Mouse (Mus musculus) embryo, embryonic 11 days (tissue): ENCODE data around the gene Bcl9.
A peak's percentile ranks its signal among the peaks of the same experiment; 100 is the strongest.

Source experiments
- DNase-seq: peaks from one replicate; pipeline ENCODE4 v3.0.0-alpha.2; 2015

Gene Bcl9

DNA sequence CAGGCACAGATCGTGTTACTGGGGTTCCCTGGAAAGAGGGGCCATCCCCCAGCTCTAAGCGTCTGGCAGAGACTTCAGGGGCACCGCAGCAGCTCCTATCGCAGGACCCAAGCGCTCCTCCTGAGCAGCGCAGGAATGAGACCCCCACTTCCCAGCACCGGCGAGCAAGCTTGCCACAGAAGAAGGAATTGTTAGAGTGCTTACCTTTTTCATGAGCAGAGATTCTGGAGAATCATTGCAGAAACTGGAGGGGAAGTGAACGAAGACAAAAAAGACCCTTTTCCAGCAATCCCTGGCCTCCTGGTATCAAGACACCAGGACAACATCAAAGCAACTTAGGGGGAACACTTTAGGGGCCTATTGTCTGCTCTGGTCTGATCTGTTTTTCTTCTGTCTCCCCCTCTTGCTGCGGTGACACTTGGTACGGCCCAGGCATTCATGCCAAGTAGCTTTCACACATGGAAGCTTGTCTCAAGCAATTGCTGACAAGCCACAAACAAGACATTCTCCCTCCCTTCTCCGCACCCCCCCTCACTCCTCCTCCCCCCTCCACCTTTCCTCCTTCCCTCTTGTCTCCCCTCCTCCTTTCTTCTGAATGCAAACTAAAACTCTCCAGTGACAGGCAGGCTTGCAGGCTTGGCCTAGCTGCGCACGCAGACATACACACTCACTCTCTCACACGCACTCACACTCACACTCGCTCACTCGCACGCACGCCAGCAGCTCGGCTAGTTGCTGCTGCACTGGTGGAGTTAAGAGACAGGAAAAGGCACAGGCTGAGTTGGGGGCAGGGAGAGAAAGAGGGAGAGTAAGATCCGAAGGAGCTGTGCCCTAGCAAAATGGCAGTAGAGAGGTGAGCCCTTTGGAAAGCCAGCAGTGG, at the start of gene Bcl9:
Bcl9 (minus strand) TSS at position 365 of the 880 bp plus-strand sequence.
- DNase-seq: peak; percentile 90

GRCm38 (mm10) chr3:97339193-97339576, 41.5 kb upstream of the Bcl9 start:
- DNase-seq: no peak

DNA sequence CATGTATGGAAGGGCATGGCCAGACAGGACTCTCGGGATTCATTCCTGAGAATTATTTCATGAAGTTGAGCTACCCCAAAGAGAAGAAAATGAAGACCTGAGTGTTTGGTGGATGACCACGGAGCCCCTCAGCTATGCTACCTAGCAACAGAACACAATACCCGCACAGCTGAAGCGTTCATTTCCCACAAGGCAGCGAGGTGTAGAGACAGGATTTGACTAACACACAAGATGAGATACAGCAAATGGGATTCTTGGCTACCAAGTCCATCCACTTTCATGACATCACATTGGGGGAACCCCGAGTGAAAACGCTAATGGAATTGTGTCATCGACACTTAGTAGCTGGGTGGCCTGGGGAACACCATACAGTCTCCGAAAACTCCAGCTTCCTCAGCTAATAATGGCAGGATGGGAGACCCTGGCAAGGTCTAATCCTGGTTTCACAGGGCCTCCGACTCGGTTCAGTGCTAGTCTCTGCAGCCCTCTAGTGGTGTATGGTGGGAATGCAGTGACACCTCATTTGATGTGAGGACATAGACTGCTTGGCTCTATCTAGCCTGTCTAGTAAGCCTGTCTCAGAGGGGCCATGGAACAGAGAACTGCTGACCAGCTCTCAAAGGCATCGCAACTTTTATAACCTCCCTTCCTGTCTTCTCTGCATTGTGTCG, 40.9 kb upstream of the Bcl9 start:
- DNase-seq: peak; percentile 93

GRCm38 (mm10) chr3:97337306-97337705, 39.6 kb upstream of the Bcl9 start:
- peak; percentile 31 for DNase-seq

DNA sequence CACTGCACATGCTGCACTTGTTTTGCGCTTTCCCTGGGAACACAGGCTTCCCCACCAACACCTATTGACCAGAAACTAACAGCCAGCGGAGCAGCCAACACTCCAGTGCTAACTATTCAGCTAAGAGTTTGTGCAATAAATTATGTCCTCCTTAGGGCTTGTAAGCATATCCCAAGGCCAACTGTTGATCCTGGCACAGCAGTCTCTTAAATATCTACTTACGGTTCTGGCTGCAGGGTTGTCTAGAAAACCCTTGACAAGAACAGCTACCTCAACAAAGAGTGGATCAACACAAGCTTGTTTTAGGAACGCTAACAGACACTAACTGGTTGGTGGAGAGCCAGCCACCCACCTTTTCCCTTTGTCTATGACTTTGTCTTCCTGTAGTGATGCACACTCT, 38.6 kb upstream of the Bcl9 start:
- no peak for DNase-seq

GRCm38 (mm10) chr3:97334618-97335017, 36.9 kb upstream of the Bcl9 start:
- DNase-seq: peak; percentile 46

GRCm38 (mm10) chr3:97332172-97332571, 34.5 kb upstream of the Bcl9 start:
- peak; percentile 22 for DNase-seq

- DNase-seq: no peak
Measured at GRCm38 (mm10) chr3:97327809-97328208, 30.1 kb upstream of the Bcl9 start.

DNA sequence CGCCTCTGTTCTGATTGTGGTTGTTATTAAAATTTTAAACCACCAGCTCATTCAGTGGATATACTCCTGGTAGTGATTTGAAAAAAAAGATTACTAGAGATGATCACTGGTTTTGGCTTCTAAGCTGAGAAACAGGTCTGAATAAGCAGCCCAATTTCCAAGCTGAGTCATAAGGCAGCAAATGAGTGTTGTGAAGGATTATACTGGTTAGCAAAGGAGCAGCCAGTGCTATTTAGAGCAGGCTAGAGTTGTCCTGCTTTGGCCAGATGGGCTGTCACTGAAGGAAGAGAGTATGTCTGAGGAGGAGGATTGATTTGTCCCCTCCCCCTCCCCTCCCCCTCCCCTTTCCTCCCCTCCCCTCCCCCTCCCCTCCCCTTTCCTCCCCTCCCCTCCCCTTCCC, 29.6 kb upstream of the Bcl9 start:
- DNase-seq: no peak

- DNase-seq: peak; percentile 34
Measured at GRCm38 (mm10) chr3:97325621-97326345, 28.1 kb upstream of the Bcl9 start.

DNA sequence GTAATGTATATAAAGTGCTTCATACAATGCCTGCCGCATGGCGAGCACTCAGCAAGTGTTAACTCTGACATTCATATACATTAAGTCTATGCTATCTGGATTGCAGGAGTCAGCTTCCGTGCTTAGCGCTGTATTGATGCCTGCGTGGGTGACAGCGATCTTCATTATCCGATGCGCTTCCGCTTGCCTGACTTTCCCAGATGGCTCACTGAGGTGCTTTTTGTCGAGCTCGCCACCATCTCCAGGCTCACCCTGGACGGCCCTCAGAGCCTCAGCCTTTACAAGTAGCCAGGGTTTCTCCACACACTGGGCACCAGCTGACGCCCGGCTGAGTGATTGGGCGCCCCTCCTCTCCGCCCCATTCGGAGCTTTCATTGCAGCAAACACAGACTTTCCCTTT, 26.3 kb upstream of the Bcl9 start:
- DNase-seq: peak; percentile 51

- DNase-seq: no peak
Measured at GRCm38 (mm10) chr3:97317302-97317701, 19.6 kb upstream of the Bcl9 start.

DNA sequence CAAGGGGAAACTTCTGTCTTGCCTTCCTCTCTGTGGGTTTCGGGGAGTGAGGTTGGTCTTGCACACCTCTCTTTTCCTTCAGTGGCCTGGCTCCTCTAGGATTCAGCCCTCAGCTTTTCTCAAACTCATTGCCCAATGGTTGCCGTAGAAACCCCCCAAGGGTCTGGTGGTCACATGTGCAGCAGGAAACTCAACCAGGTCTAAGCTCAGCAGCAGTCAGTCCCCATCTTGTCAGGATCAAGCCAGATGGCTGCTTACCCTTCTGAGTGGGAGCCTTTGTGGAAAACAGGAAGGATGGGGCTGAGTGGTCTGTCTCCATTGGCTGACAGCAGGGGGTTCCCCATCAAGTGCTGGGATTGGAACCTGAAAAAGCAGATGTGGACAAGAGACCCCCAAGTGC, 15.7 kb upstream of the Bcl9 start:
- peak; percentile 46 for DNase-seq

DNA sequence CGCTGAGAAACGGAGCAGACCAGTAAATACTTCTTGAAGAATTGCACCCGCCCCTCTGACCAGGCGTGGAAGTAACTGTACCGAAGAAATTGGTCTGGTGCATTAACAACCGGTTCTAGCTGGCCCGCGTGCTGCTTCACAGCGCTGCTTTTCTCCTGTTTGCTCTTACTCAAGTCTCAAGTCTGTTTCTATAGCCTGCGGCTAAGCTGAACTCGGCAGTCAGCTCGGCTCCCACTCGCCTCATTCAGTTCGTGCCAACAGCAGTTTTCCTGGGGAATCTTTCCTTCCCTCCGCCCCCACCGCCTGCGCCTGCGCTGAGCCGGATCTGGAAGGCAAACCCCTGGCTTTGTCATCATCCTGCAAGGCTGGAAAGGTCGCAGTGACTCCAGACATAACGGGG, 14.3 kb upstream of the Bcl9 start:
- DNase-seq: peak; percentile 78

DNA sequence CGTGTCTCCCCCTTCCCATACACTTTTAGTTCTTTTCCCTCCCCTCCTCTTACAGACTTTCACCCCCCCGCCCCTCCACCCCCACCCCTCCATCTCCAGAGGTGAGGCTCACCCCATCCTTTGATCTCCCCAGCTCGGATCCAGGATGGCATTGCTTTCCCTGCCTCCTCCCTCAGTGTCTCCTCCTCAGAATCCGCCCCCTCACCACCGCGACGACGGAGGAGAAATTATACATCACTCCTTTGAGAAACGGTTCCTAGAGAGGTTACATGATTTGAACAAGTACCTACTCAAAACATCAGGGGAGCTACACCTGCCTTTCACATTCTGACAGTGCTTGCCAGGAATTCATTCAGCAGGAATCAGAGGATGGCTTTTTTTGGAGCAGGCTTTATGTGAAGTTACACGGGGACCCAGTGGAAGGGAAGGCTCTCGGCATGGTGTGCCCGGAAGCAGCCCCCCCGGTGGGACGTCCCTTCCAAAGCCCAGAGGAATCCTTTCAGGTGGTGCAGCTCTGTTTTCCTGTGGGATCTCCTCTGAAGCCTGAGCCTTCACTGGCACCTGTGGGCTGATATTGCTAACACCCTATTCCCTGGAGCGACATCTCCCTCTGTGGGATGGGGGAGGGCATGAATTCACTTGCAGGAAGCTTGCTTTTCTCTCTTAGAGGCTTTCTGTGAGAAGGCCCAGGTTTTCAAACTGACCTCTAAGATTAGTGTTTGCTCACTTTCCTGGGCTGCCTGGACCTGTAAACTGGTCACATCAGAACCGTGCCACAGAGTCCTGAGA, 12.2 kb upstream of the Bcl9 start:
- DNase-seq: no peak

- DNase-seq: no peak
Measured at GRCm38 (mm10) chr3:97308440-97308839, 10.7 kb upstream of the Bcl9 start.

GRCm38 (mm10) chr3:97305907-97306306, 8.2 kb upstream of the Bcl9 start:
- DNase-seq: no peak

DNA sequence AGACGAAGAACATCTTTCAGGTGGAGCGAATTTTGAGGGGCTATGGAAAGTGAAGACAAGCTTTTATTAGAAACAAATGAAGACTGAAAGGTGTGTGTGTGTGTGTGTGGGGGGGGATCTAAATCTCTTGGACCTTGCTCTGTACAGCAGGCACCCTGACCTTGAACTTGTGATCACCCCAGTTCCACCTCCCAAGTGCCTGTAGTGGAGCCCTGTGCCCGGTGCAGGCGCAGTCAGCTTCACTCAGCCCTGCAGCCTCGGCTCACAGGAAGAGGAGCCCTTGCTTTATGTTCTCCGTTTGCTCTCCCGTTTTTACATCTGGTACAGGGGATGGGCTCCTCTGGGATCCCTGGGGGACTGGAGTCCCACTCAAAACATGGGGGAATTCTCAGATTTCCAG, 3.9 kb upstream of the Bcl9 start:
- no peak for DNase-seq

GRCm38 (mm10) chr3:97300370-97300769, 2.7 kb upstream of the Bcl9 start:
- no peak for DNase-seq

DNA sequence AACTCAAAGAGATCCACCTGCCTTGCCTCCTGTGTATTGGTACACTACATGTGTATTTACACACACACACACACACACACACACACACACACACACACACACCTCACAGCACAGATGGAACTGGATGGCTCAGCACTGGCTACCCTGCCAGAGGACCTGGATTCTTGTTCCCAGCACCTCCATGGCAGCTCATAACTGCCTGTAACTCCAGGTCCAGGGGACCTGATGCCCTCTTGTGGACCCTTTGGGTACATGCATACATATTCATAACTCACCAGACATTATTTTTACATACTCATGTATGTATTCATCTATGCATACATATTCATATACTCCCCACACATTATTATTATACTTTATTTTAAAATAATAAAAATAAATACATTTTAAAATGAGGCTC, 2.2 kb upstream of the Bcl9 start:
- DNase-seq: no peak

- DNase-seq: peak; percentile 57
Measured at GRCm38 (mm10) chr3:97298856-97299465, 1.2 kb upstream of the Bcl9 start.

DNA sequence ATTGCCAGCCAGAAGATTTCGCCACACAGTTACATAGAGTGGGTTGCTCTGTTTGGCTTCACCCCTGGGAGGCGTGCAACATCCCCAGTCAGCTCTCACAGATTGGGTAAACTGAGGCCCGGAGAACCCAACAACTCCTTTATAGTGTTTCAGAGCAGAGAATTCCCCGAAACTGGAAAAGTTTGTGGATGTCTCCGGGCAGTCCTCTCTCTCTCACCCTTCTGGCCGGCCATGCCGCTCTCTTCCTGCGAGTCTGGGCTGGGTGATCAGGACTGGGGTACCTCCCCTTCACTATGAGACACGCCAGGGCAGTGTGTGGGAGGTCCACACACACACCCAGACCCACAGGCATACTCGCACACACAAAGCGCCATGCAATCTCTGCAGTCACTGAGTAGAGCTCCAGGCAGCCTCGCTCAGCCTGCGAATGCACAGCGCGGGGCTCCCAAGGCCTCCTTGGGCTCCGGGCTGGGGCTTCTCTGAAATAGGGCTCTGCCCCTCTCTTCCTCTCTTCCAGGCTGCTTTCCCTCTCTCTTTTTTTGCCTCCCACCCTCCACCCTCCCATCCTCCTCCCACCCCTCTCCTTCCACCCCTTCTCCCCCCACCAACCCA, 670 bp downstream of the Bcl9 start:
- DNase-seq: peak; percentile 67
